Mouse (Mus musculus): ENCODE results near the gene Rnf114. TPM values are rescaled to one million over a fixed set of nuclear protein-coding genes. Genes with fewer than 3 reads are reported as not detected.

Rnf114 gene
- polyA plus RNA-seq, 1 experiment, result 33.5 TPM

DNA sequence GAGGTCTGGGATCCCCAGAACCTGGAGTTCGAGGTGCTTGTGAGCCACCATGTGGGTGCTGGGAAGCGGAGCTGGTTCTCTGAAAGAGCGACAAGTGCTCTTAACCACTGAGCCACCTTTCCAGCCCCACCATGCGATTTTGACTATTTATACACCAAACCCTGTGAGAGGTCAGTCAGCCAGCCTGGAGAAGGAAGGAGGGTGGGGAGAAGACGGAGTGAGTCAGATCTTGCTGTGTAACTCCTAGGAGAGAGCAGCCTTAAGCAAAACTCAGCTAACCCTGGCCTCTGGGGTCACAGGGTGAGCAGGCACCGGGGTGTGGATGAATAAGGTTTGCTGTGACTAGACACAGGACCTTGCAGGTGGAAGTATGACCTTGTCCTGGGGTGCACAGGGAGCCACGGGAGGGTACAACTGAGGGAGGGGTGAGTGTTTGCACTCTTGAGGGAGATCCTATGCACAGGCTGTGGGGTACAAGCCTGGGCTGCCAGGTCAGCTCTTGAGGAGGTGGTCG, 58.0 kb downstream of the Rnf114 start:
- 79% methylated on average over 8 of the region's 8 CpGs for WGBS
- H3K27ac ChIP-seq (ENCODE audit: control insufficient read depth, insufficient read depth, low read depth, low read length, poor library complexity), result no peak overlapping the region
- H3K4me1 ChIP-seq (ENCODE audit: control insufficient read depth, insufficient read depth, low read length), result no peaks in the 10 kb centered on the region; the same call in 1 of the 2 replicates
- no peak overlapping the region for H3K4me3 ChIP-seq (replicated peaks; ENCODE audit: control insufficient read depth, low read depth, low read length)
- no peak for TF ChIP-seq POLR2A (IDR thresholded peaks at IDR 0.05; ENCODE audit: borderline replicate concordance, control insufficient read depth, low read depth, low read length)
- TF ChIP-seq CTCF (IDR thresholded peaks at IDR 0.05; ENCODE audit: control insufficient read depth, insufficient read depth, low read length), result no peak

DNA sequence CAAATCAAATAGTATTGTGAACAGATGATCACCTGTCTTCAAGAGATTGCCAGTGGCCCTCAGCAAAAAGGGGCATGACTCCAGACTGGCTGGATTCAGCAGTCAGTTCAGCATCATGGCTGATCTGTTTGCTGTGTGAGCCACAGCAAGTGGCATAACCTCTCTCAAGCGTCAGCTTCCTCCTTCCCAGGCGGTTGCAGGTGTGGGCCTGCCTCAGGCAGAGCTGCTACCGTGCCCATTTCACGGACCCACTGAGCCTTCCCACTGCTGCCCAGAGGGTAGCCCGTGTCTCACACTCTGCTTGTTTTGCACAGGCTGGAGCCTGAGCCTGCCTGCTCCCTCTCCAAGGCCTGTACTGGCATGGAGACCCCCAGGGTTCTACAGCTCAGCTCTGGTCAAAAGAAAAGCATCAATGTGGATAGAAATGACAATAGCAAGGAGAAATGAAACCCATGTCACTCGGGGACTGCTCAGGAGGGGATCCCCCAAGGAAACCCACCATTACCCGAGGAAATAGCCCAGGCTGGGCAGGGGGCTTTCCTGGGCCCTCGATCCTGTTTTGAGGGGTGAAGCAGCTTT, 59.0 kb downstream of the Rnf114 start:
- no peak for TF ChIP-seq POLR2A (IDR thresholded peaks at IDR 0.05; ENCODE audit: borderline replicate concordance, control insufficient read depth, low read depth, low read length)
- no peak for TF ChIP-seq CTCF (IDR thresholded peaks at IDR 0.05; ENCODE audit: control insufficient read depth, insufficient read depth, low read length)
- Histone ChIP-seq H3K27ac (ENCODE audit: control insufficient read depth, insufficient read depth, low read depth, low read length, poor library complexity) (0 out of 2 replicates have a peak overlapping the region, but pooled peaks have one; percentile 5), H3K4me1 (ENCODE audit: control insufficient read depth, insufficient read depth, low read length) (no peaks in the 10 kb centered on the region; the same call in 1 of the 2 replicates), H3K4me3 (replicated peaks; ENCODE audit: control insufficient read depth, low read depth, low read length) (no peak overlapping the region)
- 44% methylated on average over 8 of the region's 8 CpGs for WGBS

DNA sequence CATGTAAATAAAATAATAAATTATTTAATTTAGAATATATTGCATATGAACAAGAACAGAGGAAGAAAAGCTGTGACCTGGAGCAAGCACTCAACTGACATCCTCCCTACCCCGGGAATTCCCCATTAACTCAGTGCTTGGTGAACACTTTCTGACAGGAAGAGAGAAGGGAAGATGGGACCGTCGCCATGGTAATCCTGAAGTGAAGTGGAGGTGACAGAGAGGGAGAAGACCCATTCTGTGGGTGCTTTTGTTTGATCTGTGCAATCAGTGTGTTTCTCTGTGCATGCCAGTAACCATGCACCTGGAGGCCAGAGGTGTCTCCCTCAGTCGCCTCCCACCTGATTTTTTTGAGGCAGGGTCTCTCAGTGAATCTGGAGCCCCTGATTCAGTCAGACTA, 59.8 kb downstream of the Rnf114 start:
- Histone ChIP-seq H3K27ac (ENCODE audit: control insufficient read depth, insufficient read depth, low read depth, low read length, poor library complexity) (no peak overlapping the region), H3K4me1 (ENCODE audit: control insufficient read depth, insufficient read depth, low read length) (no peaks in the 10 kb centered on the region; the same call in 1 of the 2 replicates), H3K4me3 (replicated peaks; ENCODE audit: control insufficient read depth, low read depth, low read length) (no peak overlapping the region)
- TF ChIP-seq POLR2A (IDR thresholded peaks at IDR 0.05; ENCODE audit: borderline replicate concordance, control insufficient read depth, low read depth, low read length) (no peak), CTCF (IDR thresholded peaks at IDR 0.05; ENCODE audit: control insufficient read depth, insufficient read depth, low read length) (no peak)
- 81% methylated on average over 4 of the region's 4 CpGs for whole genome bisulfite sequencing

DNA sequence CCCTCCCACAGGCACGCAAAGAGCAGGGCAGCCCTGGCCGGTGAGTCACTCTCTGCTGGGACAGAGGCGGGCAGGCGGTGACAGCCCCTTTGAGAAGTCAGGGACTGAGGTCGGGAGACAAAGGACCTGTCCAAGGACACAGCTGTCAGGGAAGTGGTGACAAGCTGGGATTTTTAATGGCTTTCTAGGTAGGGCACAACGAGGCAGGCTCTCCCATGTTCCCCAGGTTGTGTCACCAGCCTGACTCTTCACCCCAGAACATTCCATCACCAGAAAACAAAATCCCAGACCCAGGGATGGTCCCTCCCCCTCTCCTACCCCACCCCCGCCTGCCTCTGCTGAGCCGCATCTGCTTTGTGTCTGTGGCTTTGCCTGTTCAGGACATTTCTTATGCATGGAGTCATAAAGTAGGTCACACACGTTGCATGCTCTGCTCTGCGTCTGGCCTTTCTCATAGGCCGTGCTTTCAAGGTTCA, 60.5 kb downstream of the Rnf114 start:
- Histone ChIP-seq H3K4me3 (replicated peaks; ENCODE audit: control insufficient read depth, low read depth, low read length) (no peak overlapping the region), H3K27ac (ENCODE audit: control insufficient read depth, insufficient read depth, low read depth, low read length, poor library complexity) (no peak overlapping the region), H3K4me1 (ENCODE audit: control insufficient read depth, insufficient read depth, low read length) (no peaks in the 10 kb centered on the region; the same call in 1 of the 2 replicates)
- WGBS, result 73% methylated on average over 11 of the region's 11 CpGs
- no peak for TF ChIP-seq CTCF (IDR thresholded peaks at IDR 0.05; ENCODE audit: control insufficient read depth, insufficient read depth, low read length)
- TF ChIP-seq POLR2A (IDR thresholded peaks at IDR 0.05; ENCODE audit: borderline replicate concordance, control insufficient read depth, low read depth, low read length), result no peak

- Histone ChIP-seq H3K27ac (ENCODE audit: control insufficient read depth, insufficient read depth, low read depth, low read length, poor library complexity) (no peak overlapping the region), H3K4me1 (ENCODE audit: control insufficient read depth, insufficient read depth, low read length) (no peaks in the 10 kb centered on the region; the same call in 1 of the 2 replicates), H3K4me3 (replicated peaks; ENCODE audit: control insufficient read depth, low read depth, low read length) (no peak overlapping the region)
- no peak for TF ChIP-seq POLR2A (IDR thresholded peaks at IDR 0.05; ENCODE audit: borderline replicate concordance, control insufficient read depth, low read depth, low read length)
- TF ChIP-seq CTCF (IDR thresholded peaks at IDR 0.05; ENCODE audit: control insufficient read depth, insufficient read depth, low read length), result no peak
- WGBS, result 49% methylated on average over 5 of the region's 5 CpGs
These were observed 63.3 kb downstream of the Rnf114 start for GRCm38 (mm10) chr2:167555766-167556165.

DNA sequence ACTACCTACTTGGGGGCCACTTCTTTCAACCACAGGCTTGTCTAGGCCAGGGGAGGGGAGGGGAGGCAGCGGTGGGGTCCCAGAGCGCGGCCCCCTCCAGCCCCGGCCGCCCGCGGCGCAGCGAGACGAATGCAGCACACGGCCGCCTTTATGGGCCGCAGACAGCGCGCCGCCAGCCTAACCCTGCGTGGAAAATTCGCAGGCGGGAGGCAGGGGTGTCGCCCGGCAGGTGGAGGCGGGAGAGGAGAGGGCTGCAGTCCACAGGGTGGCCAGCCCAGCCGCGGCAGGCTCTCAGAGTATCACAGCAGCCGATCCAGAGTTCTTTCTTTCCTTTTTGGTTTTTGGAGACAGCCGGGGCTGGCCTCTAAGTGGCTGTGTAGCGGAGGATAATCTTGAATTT, 67.0 kb downstream of the Rnf114 start:
- no peak overlapping the region for H3K4me3 ChIP-seq (replicated peaks; ENCODE audit: control insufficient read depth, low read depth, low read length)
- H3K27ac ChIP-seq (ENCODE audit: control insufficient read depth, insufficient read depth, low read depth, low read length, poor library complexity), result no peak overlapping the region
- H3K4me1 ChIP-seq (ENCODE audit: control insufficient read depth, insufficient read depth, low read length), result no peaks in the 10 kb centered on the region
- 27% methylated on average over 27 of the region's 27 CpGs for WGBS
- TF ChIP-seq POLR2A (IDR thresholded peaks at IDR 0.05; ENCODE audit: borderline replicate concordance, control insufficient read depth, low read depth, low read length) (no peak), CTCF (IDR thresholded peaks at IDR 0.05; ENCODE audit: control insufficient read depth, insufficient read depth, low read length) (no peak)

- H3K4me3 ChIP-seq (replicated peaks; ENCODE audit: control insufficient read depth, low read depth, low read length), result no peak overlapping the region
- 18% methylated on average over 8 of the region's 8 CpGs for WGBS
- H3K4me1 ChIP-seq (ENCODE audit: control insufficient read depth, insufficient read depth, low read length), result no peaks in the 10 kb centered on the region
- TF ChIP-seq POLR2A (IDR thresholded peaks at IDR 0.05; ENCODE audit: borderline replicate concordance, control insufficient read depth, low read depth, low read length) (no peak), CTCF (IDR thresholded peaks at IDR 0.05; ENCODE audit: control insufficient read depth, insufficient read depth, low read length) (no peak)
- no peak overlapping the region for H3K27ac ChIP-seq (ENCODE audit: control insufficient read depth, insufficient read depth, low read depth, low read length, poor library complexity)
These were observed 69.7 kb downstream of the Rnf114 start for GRCm38 (mm10) chr2:167562101-167562500.

DNA sequence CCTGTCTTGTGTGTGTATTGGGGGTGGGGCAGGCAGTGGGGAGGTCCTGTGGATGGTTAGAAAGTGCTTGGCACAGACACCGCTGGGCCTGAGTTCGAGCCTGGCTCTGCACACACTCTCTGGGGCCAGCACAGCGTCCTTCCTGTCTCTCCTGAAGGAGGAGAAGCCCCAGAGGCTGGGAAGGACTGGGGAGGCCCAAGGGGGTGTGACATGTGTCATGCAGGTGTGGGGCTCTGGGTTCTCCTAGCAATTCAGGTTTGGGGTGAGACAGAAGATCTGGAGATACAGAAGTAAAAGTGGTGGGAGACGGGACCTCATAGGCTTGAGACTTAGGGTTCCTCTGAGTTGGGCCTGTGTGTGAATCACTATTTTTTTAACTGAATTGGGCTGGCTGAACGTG, 70.6 kb downstream of the Rnf114 start:
- H3K4me1 ChIP-seq (ENCODE audit: control insufficient read depth, insufficient read depth, low read length), result no peaks in the 10 kb centered on the region
- no peak overlapping the region for H3K27ac ChIP-seq (ENCODE audit: control insufficient read depth, insufficient read depth, low read depth, low read length, poor library complexity)
- 80% methylated on average over 5 of the region's 5 CpGs for WGBS
- H3K4me3 ChIP-seq (replicated peaks; ENCODE audit: control insufficient read depth, low read depth, low read length), result no peak overlapping the region
- TF ChIP-seq POLR2A (IDR thresholded peaks at IDR 0.05; ENCODE audit: borderline replicate concordance, control insufficient read depth, low read depth, low read length) (no peak), CTCF (IDR thresholded peaks at IDR 0.05; ENCODE audit: control insufficient read depth, insufficient read depth, low read length) (no peak)
